Mouse (Mus musculus) limb, embryonic 10.5 days (tissue): ENCODE measurements around the gene Fggy. TPM values are rescaled to one million over a fixed set of nuclear protein-coding genes. Genes with fewer than 3 reads are reported as not detected.

ENCODE experiments used
- DNase-seq: peaks from one replicate; pipeline ENCODE4 v3.0.0-alpha.2; 2017; ENCODE audit warnings: low spot score
- H3K27ac ChIP-seq: fragments of 300-500 bp; sonication (generic); 2 replicates; pipeline ENCODE4 v1.5.1; 2016; ENCODE audit warnings: mild to moderate bottlenecking
- H3K27me3 ChIP-seq: fragments of 300-500 bp; sonication (generic); 2 replicates; pipeline ENCODE4 v1.6.1; 2016; ENCODE audit warnings: low read depth, mild to moderate bottlenecking; ENCODE audit not compliant: poor library complexity, severe bottlenecking
- H3K36me3 ChIP-seq: fragments of 300-500 bp; sonication (generic); 2 replicates; pipeline ENCODE4 v1.6.1; 2016; ENCODE audit warnings: mild to moderate bottlenecking, moderate library complexity
- H3K4me1 ChIP-seq: fragments of 300-500 bp; sonication (generic); 2 replicates; pipeline ENCODE4 v1.6.1; 2016
- H3K4me3 ChIP-seq: fragments of 300-500 bp; sonication (generic); 2 replicates; pipeline ENCODE4 v1.5.1; 2016; ENCODE audit warnings: mild to moderate bottlenecking, moderate library complexity
- H3K9me3 ChIP-seq: fragments of 300-500 bp; sonication (generic); replicated peaks from 2 replicates; pipeline ENCODE4 v1.6.1; 2016; ENCODE audit warnings: mild to moderate bottlenecking
- WGBS: fragments of 180-500 bp; shearing (Covaris S2); methylation state at CpG from one replicate; pipeline ENCODE4 v1.1.7; 2016; 5-methylcytosine and 5-hydroxymethylcytosine counted together
- polyA plus RNA-seq: library from polyadenylated mRNA; unstranded; fragments of >200 nt; fragmentation: Nextera tagmentation; extraction: Ambion mirVana; gene quantifications from 2 replicates; pipeline ENCODE4 v1.2.1, GENCODE M21; 2016

The Fggy gene
- polyA plus RNA-seq, 1 experiment from 2014 or later: 8.1 TPM

- Histone ChIP-seq H3K27ac (no peak overlapping the region), H3K27me3 (no peaks in the 10 kb centered on the region), H3K9me3 (no peaks in the 10 kb centered on the region), H3K36me3 (no peaks in the 10 kb centered on the region), H3K4me3 (no peak overlapping the region), H3K4me1 (peaks cover 23% of the 10 kb centered on the region)
- WGBS: 96% methylated on average over 5 of the region's 5 CpGs
- no peak for DNase-seq
These were observed 123.6 kb downstream of the Fggy start for GRCm38 (mm10) chr4:95680756-95681449.

DNA sequence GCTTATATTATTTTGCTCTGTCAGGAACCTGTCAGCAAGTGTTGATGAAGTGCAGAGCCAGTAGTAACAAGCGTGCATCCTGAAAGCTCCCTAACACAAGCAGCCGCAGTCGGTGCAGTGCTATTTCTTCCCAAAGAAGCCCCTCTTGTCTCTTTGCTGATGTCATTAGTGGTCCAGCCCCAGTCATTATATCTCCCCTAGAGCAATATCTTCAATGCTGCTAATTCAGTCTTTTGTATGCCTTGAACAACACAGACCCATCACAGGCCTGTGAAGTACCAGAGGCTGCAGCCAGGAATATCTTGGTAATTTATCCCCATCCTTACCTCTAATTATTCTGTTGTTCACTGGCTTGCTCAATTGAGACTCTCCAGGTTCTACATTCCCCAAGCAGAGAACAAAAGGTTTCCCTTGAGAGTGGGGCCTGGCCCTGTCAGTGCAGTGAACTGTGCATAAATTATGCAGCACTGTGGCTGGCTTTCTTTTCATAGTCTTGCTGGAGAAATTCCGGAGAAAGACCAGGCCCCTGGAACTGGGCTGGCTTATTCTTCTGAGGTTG is 127.3 kb downstream of the Fggy start:
- peak; percentile 51 for DNase-seq
- Histone ChIP-seq H3K4me3 (no peak overlapping the region), H3K9me3 (no peaks in the 10 kb centered on the region), H3K4me1 (peaks cover 23% of the 10 kb centered on the region), H3K36me3 (no peaks in the 10 kb centered on the region), H3K27ac (peak overlapping the region; percentile 72), H3K27me3 (no peaks in the 10 kb centered on the region)
- WGBS: 13% methylated on average over 4 of the region's 4 CpGs

DNA sequence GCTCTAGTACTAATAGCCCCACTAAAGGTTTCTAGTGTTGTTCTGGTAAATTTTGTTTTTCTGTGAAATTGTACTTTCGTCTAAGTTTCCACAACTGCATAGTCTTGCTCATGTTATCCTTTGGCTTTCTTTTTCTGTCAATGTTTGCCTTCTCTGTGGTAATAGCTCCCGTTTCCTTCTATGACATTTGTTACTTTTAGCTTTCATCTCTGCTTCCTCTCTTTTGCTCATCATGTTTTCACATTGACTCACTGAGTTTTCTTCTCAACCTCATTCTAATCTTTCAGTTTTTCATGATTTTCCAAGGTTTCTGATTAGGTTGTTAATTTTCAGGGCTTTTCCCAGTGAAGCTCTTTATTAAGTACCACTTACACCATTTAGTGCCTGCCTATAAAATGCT is 129.5 kb downstream of the Fggy start:
- Histone ChIP-seq H3K9me3 (no peaks in the 10 kb centered on the region), H3K4me3 (no peak overlapping the region), H3K27me3 (no peaks in the 10 kb centered on the region), H3K4me1 (peaks cover 23% of the 10 kb centered on the region), H3K27ac (no peak overlapping the region), H3K36me3 (no peaks in the 10 kb centered on the region)
- whole genome bisulfite sequencing: 89% methylated on average over 2 of the region's 2 CpGs
- no peak for DNase-seq

DNA sequence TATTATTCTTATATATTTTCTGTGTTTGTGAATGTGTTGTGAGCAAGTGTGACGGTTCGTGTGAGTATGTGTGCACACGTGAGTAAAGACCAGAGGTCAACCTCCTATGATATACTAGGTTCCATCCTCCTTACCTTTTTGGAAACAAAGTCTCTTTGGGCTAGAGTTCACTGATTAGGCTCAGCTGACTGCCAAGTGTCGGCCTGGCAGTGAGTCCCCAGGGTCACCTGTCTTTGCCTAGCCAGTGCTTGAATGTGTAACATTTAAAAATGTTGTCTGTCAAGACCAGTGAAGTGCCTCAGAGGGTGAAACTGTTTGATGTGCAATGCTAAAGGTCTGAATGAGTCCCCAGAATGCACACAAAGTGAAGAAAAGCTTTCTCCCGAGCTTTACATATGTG is 130.0 kb downstream of the Fggy start:
- H3K27ac ChIP-seq: no peak overlapping the region
- H3K9me3 ChIP-seq: no peaks in the 10 kb centered on the region
- WGBS: 90% methylated on average over 5 of the region's 5 CpGs
- H3K4me3 ChIP-seq: no peak overlapping the region
- no peak for DNase-seq
- peaks cover 23% of the 10 kb centered on the region for H3K4me1 ChIP-seq
- H3K27me3 ChIP-seq: no peaks in the 10 kb centered on the region
- no peaks in the 10 kb centered on the region for H3K36me3 ChIP-seq

GRCm38 (mm10) chr4:95688159-95688558 is 130.9 kb downstream of the Fggy start:
- H3K27me3 ChIP-seq: no peaks in the 10 kb centered on the region
- no peaks in the 10 kb centered on the region for H3K9me3 ChIP-seq
- H3K27ac ChIP-seq: no peak overlapping the region
- no peaks in the 10 kb centered on the region for H3K36me3 ChIP-seq
- DNase-seq: no peak
- peaks cover 23% of the 10 kb centered on the region for H3K4me1 ChIP-seq
- WGBS: 94% methylated on average over 4 of the region's 4 CpGs
- no peak overlapping the region for H3K4me3 ChIP-seq

GRCm38 (mm10) chr4:95700366-95700765 is 143.1 kb downstream of the Fggy start:
- Histone ChIP-seq H3K27me3 (no peaks in the 10 kb centered on the region), H3K27ac (no peak overlapping the region), H3K4me3 (no peak overlapping the region), H3K9me3 (no peaks in the 10 kb centered on the region), H3K4me1 (no peaks in the 10 kb centered on the region), H3K36me3 (no peaks in the 10 kb centered on the region)
- 67% methylated on average over 2 of the region's 2 CpGs for WGBS
- no peak for DNase-seq

- Histone ChIP-seq H3K4me1 (peaks cover 16% of the 10 kb centered on the region; the same call in 1 of the 2 replicates), H3K9me3 (no peaks in the 10 kb centered on the region), H3K36me3 (no peaks in the 10 kb centered on the region), H3K4me3 (no peak overlapping the region), H3K27me3 (no peaks in the 10 kb centered on the region), H3K27ac (no peak overlapping the region)
- DNase-seq: no peak
- WGBS: 66% methylated on average over 5 of the region's 5 CpGs
These were observed 150.9 kb downstream of the Fggy start for GRCm38 (mm10) chr4:95707941-95708897.

DNA sequence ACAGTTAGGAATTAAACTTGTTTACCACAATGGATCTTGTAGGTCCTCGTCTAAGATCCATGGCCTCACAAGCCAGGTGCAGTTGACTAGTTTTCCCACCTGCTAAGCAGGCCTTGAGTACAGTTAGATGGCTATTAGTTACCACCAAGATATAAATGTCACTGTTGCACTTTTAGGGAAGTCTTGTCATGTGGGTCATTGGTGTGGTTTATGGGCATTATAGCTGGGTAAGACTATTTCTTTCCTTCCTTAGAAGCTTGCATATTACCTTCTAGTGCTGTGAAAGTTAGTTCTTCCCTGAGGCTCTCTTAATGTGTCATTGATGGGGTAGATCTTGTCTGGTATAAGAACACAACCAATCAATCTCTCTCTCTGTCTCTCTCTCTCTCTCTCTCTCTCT is 152.4 kb downstream of the Fggy start:
- Histone ChIP-seq H3K27ac (no peak overlapping the region), H3K27me3 (no peaks in the 10 kb centered on the region), H3K9me3 (no peaks in the 10 kb centered on the region), H3K4me1 (peaks cover 16% of the 10 kb centered on the region; the same call in 1 of the 2 replicates), H3K4me3 (no peak overlapping the region), H3K36me3 (no peaks in the 10 kb centered on the region)
- WGBS: 87% methylated on average over 1 of the region's 1 CpGs
- no peak for DNase-seq

DNA sequence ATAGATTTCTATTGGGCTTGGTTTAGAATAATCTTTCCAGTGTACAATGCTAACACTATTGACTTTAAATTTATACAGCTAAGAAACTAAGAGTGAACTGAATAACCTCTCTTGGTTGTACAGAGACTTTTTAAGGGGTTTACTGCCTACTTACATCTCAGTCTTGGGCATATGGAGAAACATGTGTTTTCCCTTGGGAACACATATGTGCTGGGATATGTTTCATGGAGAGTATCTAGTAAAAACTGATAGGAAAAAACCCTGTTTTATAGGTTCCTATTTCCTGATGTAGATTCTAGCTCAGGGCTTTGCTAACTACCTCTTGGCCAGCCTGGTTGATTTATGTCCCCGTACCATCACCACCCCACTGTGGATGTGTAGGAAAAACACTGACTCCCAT is 155.5 kb downstream of the Fggy start:
- peaks cover 11% of the 10 kb centered on the region; the same call in 1 of the 2 replicates for H3K4me1 ChIP-seq
- 97% methylated on average over 1 of the region's 1 CpGs for WGBS
- H3K27ac ChIP-seq: no peak overlapping the region
- no peak for DNase-seq
- H3K9me3 ChIP-seq: no peaks in the 10 kb centered on the region
- H3K27me3 ChIP-seq: no peaks in the 10 kb centered on the region
- H3K36me3 ChIP-seq: no peaks in the 10 kb centered on the region
- H3K4me3 ChIP-seq: no peak overlapping the region

DNA sequence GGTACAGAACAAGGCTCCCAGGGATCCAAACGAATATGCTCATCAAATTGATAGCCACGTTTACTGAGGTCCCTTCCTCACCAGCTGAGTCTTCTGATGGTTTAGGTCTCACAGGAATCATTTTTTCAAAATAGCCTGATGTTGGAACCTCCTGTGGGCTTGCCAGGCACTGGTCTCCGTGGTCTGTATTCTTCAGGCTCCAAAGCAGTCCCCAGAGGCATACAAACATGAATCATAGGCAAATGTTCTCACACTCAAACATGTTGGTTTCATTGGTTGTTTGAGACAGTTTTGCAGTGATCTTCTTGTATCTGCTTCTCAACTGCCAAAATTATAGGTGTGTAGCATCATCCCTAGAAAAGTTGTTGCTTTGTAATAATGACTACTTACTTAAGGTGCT is 156.0 kb downstream of the Fggy start:
- no peaks in the 10 kb centered on the region for H3K36me3 ChIP-seq
- no peak overlapping the region for H3K4me3 ChIP-seq
- H3K27me3 ChIP-seq: no peaks in the 10 kb centered on the region
- no peaks in the 10 kb centered on the region for H3K9me3 ChIP-seq
- no peak overlapping the region for H3K27ac ChIP-seq
- no peak for DNase-seq
- WGBS: 82% methylated on average over 3 of the region's 3 CpGs
- H3K4me1 ChIP-seq: peaks cover 6% of the 10 kb centered on the region; the same call in 1 of the 2 replicates

GRCm38 (mm10) chr4:95716137-95716536 is 158.8 kb downstream of the Fggy start:
- Histone ChIP-seq H3K4me1 (no peaks in the 10 kb centered on the region), H3K36me3 (no peaks in the 10 kb centered on the region), H3K4me3 (no peak overlapping the region), H3K9me3 (no peaks in the 10 kb centered on the region), H3K27ac (no peak overlapping the region), H3K27me3 (no peaks in the 10 kb centered on the region)
- 90% methylated on average over 3 of the region's 3 CpGs for WGBS
- DNase-seq: no peak

GRCm38 (mm10) chr4:95723615-95724014 is 166.3 kb downstream of the Fggy start:
- no peak for DNase-seq
- H3K9me3 ChIP-seq: no peaks in the 10 kb centered on the region
- H3K27me3 ChIP-seq: no peaks in the 10 kb centered on the region
- no peaks in the 10 kb centered on the region for H3K36me3 ChIP-seq
- no peaks in the 10 kb centered on the region for H3K4me1 ChIP-seq
- H3K4me3 ChIP-seq: no peak overlapping the region
- no peak overlapping the region for H3K27ac ChIP-seq

DNA sequence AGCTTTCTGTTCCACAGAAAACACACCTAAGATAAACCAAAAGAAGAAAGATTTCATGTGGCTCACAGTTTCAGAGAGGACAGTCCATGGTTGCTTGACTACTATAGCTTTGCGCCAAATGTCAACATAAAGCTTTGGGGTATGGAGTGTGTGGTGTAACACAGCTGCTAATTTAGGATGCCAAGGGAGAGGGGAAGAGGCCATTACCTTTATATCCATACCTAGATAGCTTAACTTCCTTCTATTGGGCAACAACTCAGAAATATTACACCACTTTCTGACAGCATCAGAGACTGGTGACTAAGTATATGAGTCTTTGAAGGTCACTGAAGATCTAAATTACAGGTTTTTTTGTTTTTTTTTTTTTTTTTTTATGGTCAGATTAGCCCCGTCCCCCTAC is 169.1 kb downstream of the Fggy start:
- Histone ChIP-seq H3K9me3 (no peaks in the 10 kb centered on the region), H3K27me3 (no peaks in the 10 kb centered on the region), H3K36me3 (no peaks in the 10 kb centered on the region), H3K27ac (no peak overlapping the region), H3K4me3 (no peak overlapping the region), H3K4me1 (no peaks in the 10 kb centered on the region)
- 93% methylated on average over 2 of the region's 2 CpGs for WGBS
- no peak for DNase-seq
